Mouse (Mus musculus) forebrain, postnatal 0 days (tissue): ENCODE measurements around the gene Ubap1. TPM values are rescaled to one million over a fixed set of nuclear protein-coding genes. Genes with fewer than 3 reads are reported as not detected.

Source experiments
- ATAC-seq: fragments of 200-750 bp; cut with Nextera tagmentation; 2 replicates; pipeline ENCODE4 v1.8.0; 2017; ENCODE audit warnings: mild to moderate bottlenecking, moderate library complexity
- DNase-seq: peaks from one replicate; pipeline ENCODE4 v3.0.0-alpha.2; 2015
- H3K27ac ChIP-seq: fragments of 300-500 bp; sonication (generic); 2 replicates; pipeline ENCODE4 v1.5.1; 2014; ENCODE audit warnings: low read depth, mild to moderate bottlenecking, antibody characterized with exemption, low read length, moderate library complexity, mixed read lengths
- H3K27me3 ChIP-seq: fragments of 300-500 bp; sonication (generic); 2 replicates; pipeline ENCODE4 v1.6.1; 2014; ENCODE audit warnings: mild to moderate bottlenecking, low read length, mixed read lengths; ENCODE audit not compliant: insufficient read depth
- H3K36me3 ChIP-seq: fragments of 300-500 bp; sonication (generic); 2 replicates; pipeline ENCODE4 v1.6.1; 2014; ENCODE audit warnings: mild to moderate bottlenecking, moderate library complexity; ENCODE audit not compliant: insufficient read depth
- H3K4me1 ChIP-seq: fragments of 300-500 bp; sonication (generic); 2 replicates; pipeline ENCODE4 v1.6.1; 2014; ENCODE audit warnings: antibody characterized with exemption; ENCODE audit not compliant: insufficient read depth
- H3K4me2 ChIP-seq: fragments of 300-500 bp; sonication (generic); 2 replicates; pipeline ENCODE4 v1.6.1; 2014; ENCODE audit warnings: low read depth, mild to moderate bottlenecking, moderate library complexity
- H3K4me3 ChIP-seq: fragments of 300-500 bp; sonication (generic); 2 replicates; pipeline ENCODE4 v1.5.1; 2014; ENCODE audit warnings: low read depth, low read length, mixed read lengths
- H3K9ac ChIP-seq: fragments of 300-500 bp; sonication (generic); 2 replicates; pipeline ENCODE4 v1.6.1; 2014; ENCODE audit warnings: mild to moderate bottlenecking
- H3K9me3 ChIP-seq: fragments of 300-500 bp; sonication (generic); 2 replicates; pipeline ENCODE4 v1.6.1; 2016; ENCODE audit warnings: low read length
- CTCF ChIP-seq: sonication (generic); IDR thresholded peaks from 2 replicates; pipeline ENCODE4 v1.5.1; 2016; ENCODE audit warnings: antibody characterized with exemption, control low read depth, low read depth
- WGBS: fragments of 180-500 bp; shearing (Covaris S2); extraction: QIAGEN DNeasy Blood & Tissue Kit; methylation state at CpG from one replicate; pipeline ENCODE4 v1.1.7; 2014; 5-methylcytosine and 5-hydroxymethylcytosine counted together
- polyA plus RNA-seq: library from polyadenylated mRNA; unstranded; fragments of >200 nt; fragmentation: Nextera tagmentation; extraction: Ambion mirVana; gene quantifications from 2 replicates; pipeline ENCODE4 v1.2.1, GENCODE M21; 2015
- total RNA-seq: library from RNA; depleted of rRNA; stranded (reverse); fragments of >200 nt; gene quantifications from 2 replicates; pipeline ENCODE4 v1.2.3, GENCODE M21; 2014; rRNA removed

The Ubap1 gene
- total and polyA plus RNA-seq, 2 experiments from 2014 or later: 50.3 to 59.3 TPM

GRCm38 (mm10) chr4:41409341-41409740 lies 60.5 kb downstream of the Ubap1 start:
- DNase-seq: no peak
- Histone ChIP-seq H3K9me3 (no peaks in the 10 kb centered on the region), H3K36me3 (no peaks in the 10 kb centered on the region), H3K27ac (no peak overlapping the region), H3K4me2 (no peak overlapping the region), H3K4me1 (no peaks in the 10 kb centered on the region), H3K9ac (no peak overlapping the region), H3K4me3 (no peak overlapping the region), H3K27me3 (no peaks in the 10 kb centered on the region)
- no peak for ATAC-seq
- TF ChIP-seq CTCF: no peak
- WGBS: 71% methylated on average over 1 of the region's 1 CpGs

- Histone ChIP-seq H3K4me2 (no peak overlapping the region), H3K9ac (no peak overlapping the region), H3K4me3 (no peak overlapping the region), H3K27me3 (no peaks in the 10 kb centered on the region), H3K36me3 (no peaks in the 10 kb centered on the region), H3K4me1 (no peaks in the 10 kb centered on the region), H3K9me3 (no peaks in the 10 kb centered on the region), H3K27ac (no peak overlapping the region)
- DNase-seq: no peak
- ATAC-seq: no peak
- TF ChIP-seq CTCF: no peak
Measured at GRCm38 (mm10) chr4:41416966-41417365, 68.2 kb downstream of the Ubap1 start.

GRCm38 (mm10) chr4:41438931-41439330 lies 90.1 kb downstream of the Ubap1 start:
- no peak for TF ChIP-seq CTCF
- H3K4me1 ChIP-seq: no peaks in the 10 kb centered on the region
- H3K4me3 ChIP-seq: no peak overlapping the region
- ATAC-seq (no peak), DNase-seq (no peak)
- no peaks in the 10 kb centered on the region for H3K27me3 ChIP-seq
- WGBS: 81% methylated on average over 5 of the region's 5 CpGs
- H3K4me2 ChIP-seq: no peak overlapping the region
- no peaks in the 10 kb centered on the region for H3K36me3 ChIP-seq
- H3K9me3 ChIP-seq: no peaks in the 10 kb centered on the region
- H3K9ac ChIP-seq: no peak overlapping the region
- no peak overlapping the region for H3K27ac ChIP-seq

Other genes with a start within 250 kb of the Ubap1 start
- gene Nol6, start 224.5 kb upstream of the Ubap1 start, total RNA-seq: 54.3 and 81.8 TPM in 2 replicates
- gene Nol6, start 224.5 kb upstream of the Ubap1 start, polyA plus RNA-seq: 39.1 and 46.0 TPM in 2 replicates
- 55.8 and 67.6 TPM in 2 replicates for gene Ube2r2, start 213.3 kb upstream of the Ubap1 start, total RNA-seq
- 39.1 and 46.7 TPM in 2 replicates for gene Ube2r2, start 213.3 kb upstream of the Ubap1 start, polyA plus RNA-seq
- gene Ubap2, start 73.9 kb upstream of the Ubap1 start, total RNA-seq: 15.3 and 16.1 TPM in 2 replicates
- 29.3 and 37.3 TPM in 2 replicates for gene Ubap2, start 73.9 kb upstream of the Ubap1 start, polyA plus RNA-seq
- 60.7 and 63.3 TPM in 2 replicates for gene Dcaf12, start 34.1 kb upstream of the Ubap1 start, total RNA-seq
- gene Dcaf12, start 34.1 kb upstream of the Ubap1 start, polyA plus RNA-seq: 49.9 and 57.3 TPM in 2 replicates
- 2.2 and 4.2 TPM in 2 replicates for gene Kif24, start 115.9 kb downstream of the Ubap1 start, total RNA-seq
- 0.78 and 1.8 TPM in 2 replicates for gene Kif24, start 115.9 kb downstream of the Ubap1 start, polyA plus RNA-seq
- gene Nudt2, start 116.2 kb downstream of the Ubap1 start, total RNA-seq: 56.0 and 80.3 TPM in 2 replicates
- 95.5 and 101 TPM in 2 replicates for gene Nudt2, start 116.2 kb downstream of the Ubap1 start, polyA plus RNA-seq
- gene AI464131, start 154.1 kb downstream of the Ubap1 start, total RNA-seq: 14.7 and 16.0 TPM in 2 replicates
- 4.7 and 8.2 TPM in 2 replicates for gene AI464131, start 154.1 kb downstream of the Ubap1 start, polyA plus RNA-seq
- 11.8 and 15.6 TPM in 2 replicates for gene 1110017D15Rik, start 168.3 kb downstream of the Ubap1 start, total RNA-seq
- gene 1110017D15Rik, start 168.3 kb downstream of the Ubap1 start, polyA plus RNA-seq: 21.1 and 21.7 TPM in 2 replicates
- gene Fam219a, start 220.5 kb downstream of the Ubap1 start, total RNA-seq: 76.6 and 95.8 TPM in 2 replicates
- gene Fam219a, start 220.5 kb downstream of the Ubap1 start, polyA plus RNA-seq: 13.8 and 18.6 TPM in 2 replicates
- 2.2 and 4.9 TPM in 2 replicates for gene Dnaic1, start 220.8 kb downstream of the Ubap1 start, total RNA-seq
- 2.7 and 2.8 TPM in 2 replicates for gene Dnaic1, start 220.8 kb downstream of the Ubap1 start, polyA plus RNA-seq